Comparison of ENCODE assay signal across 9 mouse cellular contexts in the genomic region with DNA sequence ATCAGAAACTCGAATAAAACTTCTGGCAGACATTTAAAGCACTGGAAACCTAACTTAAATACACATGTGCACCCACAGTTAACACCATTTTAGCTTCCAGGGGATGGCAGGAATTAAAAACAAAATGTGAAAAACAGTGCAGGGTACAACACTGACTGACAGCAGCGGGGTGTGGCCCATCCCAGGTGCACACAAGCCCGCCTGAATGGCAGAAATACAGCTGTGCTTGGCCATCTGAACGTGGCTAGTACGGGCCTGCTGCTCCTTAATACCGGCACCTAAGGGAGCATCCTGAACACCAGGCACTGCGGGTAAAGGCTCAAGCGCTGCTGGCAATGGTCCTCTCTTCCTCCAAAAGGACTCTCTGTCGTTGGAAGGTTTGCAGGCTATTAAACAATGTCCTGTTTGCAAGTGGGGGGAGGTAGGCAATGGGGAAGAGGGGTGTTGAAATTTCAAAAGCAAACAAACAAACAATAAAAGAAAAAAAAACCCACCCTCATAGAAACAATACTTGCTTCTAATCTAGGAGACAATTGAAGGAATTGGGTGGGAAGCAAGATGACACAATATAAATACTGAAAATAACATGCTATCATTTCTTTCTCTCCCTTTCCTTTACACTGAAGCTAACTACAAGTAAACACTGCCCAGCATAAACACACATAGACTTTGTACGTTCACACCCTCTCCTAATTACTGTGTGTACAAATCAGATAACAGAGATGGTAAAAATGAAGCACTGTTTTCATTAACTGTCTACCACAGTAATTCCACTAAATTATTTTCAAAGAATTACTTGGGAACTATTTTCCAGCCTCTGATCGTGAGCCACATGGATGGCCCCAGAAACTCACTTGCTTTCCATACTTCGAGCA.
DNase-seq lines count a peak whose midpoint lies in the region; TF ChIP-seq lines count a peak whose summit lies in the region.
"Had no signal": no experiment of that assay in that cellular context is flagged by ENCODE, and none has a peak within 500 bp of the region (broad histone marks: within the 10 kb centered on the region; RNA-seq: fewer than 3 reads in every experiment).

No protein-coding gene starts in this region.

- TF ChIP-seq EP300 in heart, adult 2 months (IDR thresholded peaks at IDR 0.05; ENCODE audit: insufficient read depth, low read depth, low read length), result 0 out of 2 replicates have a peak, but pooled peaks have one; percentile 20

- H3K36me3 ChIP-seq in heart, adult 2 months (ENCODE audit: control insufficient read depth, insufficient read depth, low read length), result peaks cover 34% of the 10 kb centered on the region

- H3K27me3 ChIP-seq in heart, adult 2 months (ENCODE audit: control insufficient read depth, insufficient read depth, low read length), result no peaks in the 10 kb centered on the region

- no peak for TF ChIP-seq CTCF in heart, adult 2 months (IDR thresholded peaks at IDR 0.05)
- no peak for TF ChIP-seq CTCF in layer of hippocampus, adult 2 months (conservative IDR thresholded peaks at IDR 0.05)

- no peak for DNase-seq in heart, adult 2 months
- no peak for DNase-seq in heart, adult 8-10 months (ENCODE audit: low spot score)
- DNase-seq in layer of hippocampus, adult 2 months (ENCODE audit: low spot score in 2 of 2), result no peak
- DNase-seq in layer of hippocampus, postnatal 10 days (ENCODE audit: low spot score in 2 of 2), result no peak
- peak; percentile 56 for DNase-seq in lung, postnatal 10 days
- no peak for DNase-seq in adrenal gland, postnatal 14 days
- no peak for DNase-seq in gastrocnemius, postnatal 25 days
- DNase-seq: cerebellum, adult 2 months had no signal

- H3K79me2 ChIP-seq in heart, adult 2 months (replicated peaks; ENCODE audit: control insufficient read depth, insufficient read depth, low read length), result peaks cover 1% of the 10 kb centered on the region

- peak; percentile 56 for TF ChIP-seq POLR2A in heart, adult 2 months (IDR thresholded peaks at IDR 0.05; ENCODE audit: insufficient read depth, low read depth, low read length)

- 42% methylated on average over 12 of the region's 12 CpGs for WGBS in heart, adult 2 months

- intact Hi-C loops in heart, adult 2 months (cut with DNase I), result no loop called here

- H3K9ac ChIP-seq in heart, adult 2 months (ENCODE audit: low read depth, low read length), result 0 out of 2 replicates have a peak overlapping the region, but pooled peaks have one; percentile 1

- peak overlapping the region; percentile 17; the same call in 1 of the 2 replicates for H3K4me3 ChIP-seq in heart, adult 2 months
- peak overlapping the region; percentile 8; the same call in 1 of the 2 replicates for H3K4me3 ChIP-seq in layer of hippocampus, adult 2 months
- H3K4me3 ChIP-seq in brown adipose tissue, adult 24 weeks (ENCODE audit: insufficient read depth, low read depth, low read length), result 0 out of 2 replicates have a peak overlapping the region, but pooled peaks have one; percentile 19

- peak overlapping the region; percentile 82 for H3K27ac ChIP-seq in heart, adult 2 months
- peak overlapping the region; percentile 80 for H3K27ac ChIP-seq in layer of hippocampus, adult 2 months
- H3K27ac ChIP-seq in brown adipose tissue, adult 24 weeks (replicated peaks; ENCODE audit: low read depth, low read length), result peak overlapping the region; percentile 62

- peaks cover 13% of the 10 kb centered on the region for H3K4me1 ChIP-seq in heart, adult 2 months (ENCODE audit: control insufficient read depth, insufficient read depth, low read length)
- H3K4me1 ChIP-seq in brown adipose tissue, adult 24 weeks (ENCODE audit: control insufficient read depth, insufficient read depth, insufficient read length, low read length), result peaks cover 9% of the 10 kb centered on the region; the same call in 1 of the 2 replicates
